Mouse (Mus musculus) forebrain, embryonic 10.5 days (tissue): ENCODE data around the gene Stard13. TPM values are rescaled to one million over a fixed set of nuclear protein-coding genes. Genes with fewer than 3 reads are reported as not detected.

Experiments
- DNase-seq: peaks from one replicate; pipeline ENCODE4 v3.0.0-alpha.2; 2017; ENCODE audit warnings: low spot score; ENCODE audit errors: extremely low spot score
- H3K27ac ChIP-seq: fragments of 300-500 bp; sonication (generic); 2 replicates; pipeline ENCODE4 v1.5.1; 2016; ENCODE audit warnings: mild to moderate bottlenecking
- H3K27me3 ChIP-seq: fragments of 300-500 bp; sonication (generic); 2 replicates; pipeline ENCODE4 v1.6.1; 2016; ENCODE audit warnings: mild to moderate bottlenecking; ENCODE audit not compliant: poor library complexity, severe bottlenecking
- H3K36me3 ChIP-seq: fragments of 300-500 bp; sonication (generic); replicated peaks from 2 replicates; pipeline ENCODE4 v1.6.1; 2016; ENCODE audit warnings: mild to moderate bottlenecking, moderate library complexity
- H3K4me1 ChIP-seq: fragments of 300-500 bp; sonication (generic); 2 replicates; pipeline ENCODE4 v1.6.1; 2016
- H3K4me3 ChIP-seq: fragments of 300-500 bp; sonication (generic); 2 replicates; pipeline ENCODE4 v1.5.1; 2016; ENCODE audit warnings: mild to moderate bottlenecking, moderate library complexity
- H3K9me3 ChIP-seq: fragments of 300-500 bp; sonication (generic); 2 replicates; pipeline ENCODE4 v1.6.1; 2016; ENCODE audit warnings: mild to moderate bottlenecking, moderate library complexity
- WGBS: fragments of 180-500 bp; shearing (Covaris S2); methylation state at CpG from one replicate; pipeline ENCODE4 v1.1.7; 2016; 5-methylcytosine and 5-hydroxymethylcytosine counted together
- polyA plus RNA-seq: library from polyadenylated mRNA; unstranded; fragments of >200 nt; fragmentation: Nextera tagmentation; extraction: Ambion mirVana; gene quantifications from 2 replicates; pipeline ENCODE4 v1.2.1, GENCODE M21; 2016

The Stard13 gene
- polyA plus RNA-seq, 1 experiment from 2014 or later = 3.7 TPM

DNA sequence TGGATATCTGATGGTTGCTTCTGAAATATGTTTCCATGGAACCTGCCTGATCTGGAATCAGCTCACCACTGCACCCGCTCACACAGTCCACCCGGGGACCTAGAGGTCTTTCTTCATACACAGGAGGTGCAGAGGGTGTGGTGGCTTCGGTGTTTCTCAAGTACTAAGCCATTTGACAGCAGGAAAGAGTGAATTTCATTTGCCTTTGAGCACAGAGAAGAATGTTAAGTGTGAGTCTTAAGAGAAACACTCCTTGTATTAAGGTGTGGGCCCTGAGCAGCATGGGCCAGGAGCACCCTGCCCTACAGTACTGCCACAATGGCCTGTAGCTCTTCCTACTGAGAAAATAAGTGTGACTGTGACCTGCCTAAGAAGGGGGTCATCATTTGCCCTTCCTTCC, 65.4 kb downstream of the Stard13 start:
- DNase-seq = no peak
- 92% methylated on average over 3 of the region's 3 CpGs for WGBS
- Histone ChIP-seq H3K4me3 (no peak overlapping the region), H3K4me1 (peaks cover 20% of the 10 kb centered on the region), H3K27me3 (no peaks in the 10 kb centered on the region), H3K27ac (no peak overlapping the region), H3K9me3 (no peaks in the 10 kb centered on the region), H3K36me3 (no peaks in the 10 kb centered on the region)

DNA sequence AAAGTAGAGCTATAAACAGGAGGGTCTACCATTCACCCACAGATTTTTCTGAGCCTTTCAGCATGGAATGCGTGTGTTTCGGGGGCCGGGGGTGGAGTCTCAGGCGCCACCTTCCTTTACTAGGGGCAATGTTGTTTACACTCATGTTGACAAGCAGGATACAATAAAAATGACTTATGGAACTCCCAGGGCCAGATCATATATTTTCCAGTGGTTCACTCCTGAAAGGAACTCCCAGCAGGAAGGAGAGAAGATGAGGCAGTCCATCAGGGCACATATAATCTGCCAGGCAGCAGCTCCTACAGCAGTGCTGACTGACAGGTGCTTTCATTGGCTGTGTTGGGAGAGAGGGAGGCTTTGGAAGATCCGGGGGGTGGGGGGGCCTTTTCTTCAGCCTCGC, 66.0 kb downstream of the Stard13 start:
- Histone ChIP-seq H3K9me3 (no peaks in the 10 kb centered on the region), H3K27ac (no peak overlapping the region), H3K36me3 (no peaks in the 10 kb centered on the region), H3K27me3 (no peaks in the 10 kb centered on the region), H3K4me3 (no peak overlapping the region), H3K4me1 (peaks cover 20% of the 10 kb centered on the region)
- 84% methylated on average over 6 of the region's 6 CpGs for WGBS
- DNase-seq = no peak

GRCm38 (mm10) chr5:151166266-151166665, 67.4 kb downstream of the Stard13 start:
- Histone ChIP-seq H3K27ac (no peak overlapping the region), H3K4me3 (no peak overlapping the region), H3K9me3 (no peaks in the 10 kb centered on the region), H3K4me1 (peaks cover 26% of the 10 kb centered on the region), H3K27me3 (no peaks in the 10 kb centered on the region), H3K36me3 (no peaks in the 10 kb centered on the region)
- WGBS = 86% methylated on average over 5 of the region's 5 CpGs
- no peak for DNase-seq

GRCm38 (mm10) chr5:151165381-151166016, 68.1 kb downstream of the Stard13 start:
- peaks cover 26% of the 10 kb centered on the region for H3K4me1 ChIP-seq
- DNase-seq = no peak
- WGBS = 91% methylated on average over 6 of the region's 6 CpGs
- H3K9me3 ChIP-seq = no peaks in the 10 kb centered on the region
- H3K36me3 ChIP-seq = no peaks in the 10 kb centered on the region
- H3K4me3 ChIP-seq = no peak overlapping the region
- H3K27ac ChIP-seq = no peak overlapping the region
- no peaks in the 10 kb centered on the region for H3K27me3 ChIP-seq

GRCm38 (mm10) chr5:151164815-151165214, 68.8 kb downstream of the Stard13 start:
- Histone ChIP-seq H3K4me1 (peaks cover 26% of the 10 kb centered on the region), H3K27ac (peak overlapping the region; percentile 62; the same call in 1 of the 2 replicates), H3K27me3 (no peaks in the 10 kb centered on the region), H3K9me3 (no peaks in the 10 kb centered on the region), H3K36me3 (no peaks in the 10 kb centered on the region), H3K4me3 (no peak overlapping the region)
- no peak for DNase-seq
- 73% methylated on average over 4 of the region's 4 CpGs for WGBS

- Histone ChIP-seq H3K9me3 (no peaks in the 10 kb centered on the region), H3K27ac (no peak overlapping the region), H3K27me3 (no peaks in the 10 kb centered on the region), H3K4me1 (peaks cover 26% of the 10 kb centered on the region), H3K36me3 (no peaks in the 10 kb centered on the region), H3K4me3 (no peak overlapping the region)
- 95% methylated on average over 3 of the region's 3 CpGs for WGBS
- DNase-seq = no peak
Observed at GRCm38 (mm10) chr5:151162642-151163041, 71.0 kb downstream of the Stard13 start.

DNA sequence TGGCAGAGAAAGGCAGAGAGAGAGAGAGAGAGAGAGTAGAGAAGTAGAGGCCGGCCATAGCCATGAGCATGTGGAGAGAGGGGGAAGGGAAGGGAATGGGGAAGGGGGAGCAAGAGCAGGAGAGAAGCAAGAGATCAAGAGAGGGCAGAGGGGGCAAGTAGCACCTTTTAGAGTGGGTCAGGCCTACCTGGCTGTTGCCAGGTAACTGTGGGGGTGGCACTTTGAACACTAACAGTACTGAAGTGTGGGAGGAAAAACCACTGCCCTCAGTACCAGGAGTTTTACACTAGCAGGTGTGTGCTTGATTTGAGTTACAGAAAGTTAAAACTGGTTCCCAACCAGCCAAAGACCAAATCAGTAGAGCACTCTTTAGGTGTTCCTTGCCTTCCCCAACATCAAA, 78.4 kb downstream of the Stard13 start:
- Histone ChIP-seq H3K4me1 (peaks cover 20% of the 10 kb centered on the region), H3K36me3 (no peaks in the 10 kb centered on the region), H3K27me3 (no peaks in the 10 kb centered on the region), H3K27ac (0 out of 2 replicates have a peak overlapping the region, but pooled peaks have one; percentile 30), H3K9me3 (no peaks in the 10 kb centered on the region), H3K4me3 (no peak overlapping the region)
- DNase-seq = no peak
- WGBS = 73% methylated on average over 1 of the region's 1 CpGs

- Histone ChIP-seq H3K27me3 (no peaks in the 10 kb centered on the region), H3K9me3 (no peaks in the 10 kb centered on the region), H3K4me1 (peaks cover 21% of the 10 kb centered on the region), H3K4me3 (no peak overlapping the region), H3K36me3 (no peaks in the 10 kb centered on the region), H3K27ac (0 out of 2 replicates have a peak overlapping the region, but pooled peaks have one; percentile 30)
- 48% methylated on average over 3 of the region's 3 CpGs for WGBS
- no peak for DNase-seq
Observed at GRCm38 (mm10) chr5:151154780-151155179, 78.9 kb downstream of the Stard13 start.

DNA sequence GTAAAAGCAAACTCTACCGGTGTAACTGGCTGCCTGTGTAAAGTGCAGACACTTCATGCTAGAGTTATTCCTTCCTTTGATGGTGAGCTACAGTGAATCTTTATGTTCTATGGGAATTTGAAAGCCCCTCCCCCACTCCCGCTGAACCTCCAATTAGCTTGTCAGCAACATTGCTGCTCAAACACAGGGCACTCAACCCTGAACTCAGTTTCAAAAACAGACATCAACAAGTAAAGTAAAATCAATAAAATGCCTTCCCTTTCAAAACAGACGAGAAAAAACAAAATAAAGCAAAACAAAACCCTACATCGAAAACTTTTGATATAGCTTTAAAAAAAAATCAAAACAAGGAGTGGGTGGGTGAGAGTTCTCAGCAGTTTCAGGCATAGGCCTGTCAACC, 79.6 kb downstream of the Stard13 start:
- no peaks in the 10 kb centered on the region for H3K36me3 ChIP-seq
- H3K4me1 ChIP-seq = peaks cover 28% of the 10 kb centered on the region
- WGBS = 84% methylated on average over 4 of the region's 4 CpGs
- no peaks in the 10 kb centered on the region for H3K9me3 ChIP-seq
- H3K4me3 ChIP-seq = no peak overlapping the region
- no peaks in the 10 kb centered on the region for H3K27me3 ChIP-seq
- H3K27ac ChIP-seq = no peak overlapping the region
- DNase-seq = no peak

GRCm38 (mm10) chr5:151151549-151151948, 82.1 kb downstream of the Stard13 start:
- Histone ChIP-seq H3K4me1 (peaks cover 29% of the 10 kb centered on the region), H3K27ac (no peak overlapping the region), H3K27me3 (no peaks in the 10 kb centered on the region), H3K4me3 (no peak overlapping the region), H3K36me3 (no peaks in the 10 kb centered on the region), H3K9me3 (no peaks in the 10 kb centered on the region)
- DNase-seq = no peak
- 93% methylated on average over 9 of the region's 9 CpGs for WGBS

- Histone ChIP-seq H3K36me3 (no peaks in the 10 kb centered on the region), H3K4me3 (no peak overlapping the region), H3K4me1 (peaks cover 20% of the 10 kb centered on the region), H3K27ac (no peak overlapping the region), H3K9me3 (no peaks in the 10 kb centered on the region), H3K27me3 (no peaks in the 10 kb centered on the region)
- 66% methylated on average over 8 of the region's 8 CpGs for WGBS
- no peak for DNase-seq
Observed at GRCm38 (mm10) chr5:151149509-151149908, 84.1 kb downstream of the Stard13 start.

DNA sequence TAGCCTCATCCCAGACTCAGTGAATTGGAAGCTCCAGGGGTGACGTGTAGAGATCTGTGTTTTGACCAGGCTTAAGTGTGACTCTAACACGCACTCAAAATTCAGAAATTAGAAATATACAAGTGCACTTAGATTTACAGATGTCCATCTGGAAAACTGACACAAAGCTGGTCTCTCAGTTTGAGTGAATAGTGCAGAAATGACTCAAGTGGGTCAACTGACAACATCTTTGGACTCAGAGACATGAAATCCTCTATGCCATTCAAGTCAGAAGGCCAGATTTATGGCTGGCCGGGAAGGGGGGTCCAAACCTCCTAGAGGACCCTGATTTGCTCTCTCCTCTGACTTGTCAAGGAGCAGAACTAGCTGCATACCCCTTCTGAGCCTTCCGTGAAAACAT, 85.6 kb downstream of the Stard13 start:
- H3K36me3 ChIP-seq = no peaks in the 10 kb centered on the region
- 91% methylated on average over 4 of the region's 4 CpGs for WGBS
- H3K9me3 ChIP-seq = no peaks in the 10 kb centered on the region
- no peak overlapping the region for H3K27ac ChIP-seq
- DNase-seq = no peak
- peaks cover 21% of the 10 kb centered on the region for H3K4me1 ChIP-seq
- no peaks in the 10 kb centered on the region for H3K27me3 ChIP-seq
- H3K4me3 ChIP-seq = no peak overlapping the region

DNA sequence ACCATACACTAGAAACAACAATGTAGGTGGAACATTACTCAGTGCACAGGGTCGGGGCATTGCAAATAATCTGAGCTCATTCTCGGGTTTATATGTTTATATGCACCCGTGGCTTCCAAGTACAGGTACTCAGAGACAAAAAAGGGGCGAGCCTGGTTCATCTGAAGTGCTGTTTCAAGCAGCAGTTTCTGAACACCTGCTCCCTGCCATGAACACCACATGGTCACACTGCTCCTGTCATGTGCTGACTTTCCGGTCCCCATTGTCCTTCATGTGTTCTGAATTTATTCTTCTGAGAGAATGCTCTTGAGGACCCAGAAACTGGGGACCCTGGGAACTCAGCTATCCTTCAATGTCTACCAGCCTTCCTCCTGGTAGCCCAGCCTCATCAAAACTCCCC, 87.8 kb downstream of the Stard13 start:
- Histone ChIP-seq H3K9me3 (no peaks in the 10 kb centered on the region), H3K4me3 (no peak overlapping the region), H3K27ac (no peak overlapping the region), H3K36me3 (no peaks in the 10 kb centered on the region), H3K4me1 (peaks cover 38% of the 10 kb centered on the region), H3K27me3 (no peaks in the 10 kb centered on the region)
- no peak for DNase-seq
- 90% methylated on average over 5 of the region's 5 CpGs for WGBS

DNA sequence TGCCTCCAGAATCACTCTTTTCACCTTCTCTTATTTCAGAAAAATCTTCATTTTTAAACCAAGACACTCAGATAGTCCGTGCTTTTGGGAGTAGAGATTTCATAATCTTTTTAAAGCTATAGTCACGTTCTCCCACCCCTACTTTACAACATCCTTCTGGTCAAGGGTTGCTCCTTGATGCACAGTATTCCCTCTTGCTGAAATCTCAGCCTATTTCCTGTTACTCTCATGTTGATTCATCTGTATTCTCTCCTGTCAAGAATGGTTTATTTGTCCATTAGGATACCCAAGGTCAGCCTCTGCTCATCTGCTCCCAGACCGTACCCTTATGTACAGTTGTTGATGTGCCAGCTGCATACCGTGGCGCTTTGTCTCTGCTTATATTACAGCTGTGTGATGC, 89.7 kb downstream of the Stard13 start:
- no peak overlapping the region for H3K4me3 ChIP-seq
- WGBS = 83% methylated on average over 5 of the region's 5 CpGs
- peaks cover 29% of the 10 kb centered on the region for H3K4me1 ChIP-seq
- no peaks in the 10 kb centered on the region for H3K9me3 ChIP-seq
- no peak for DNase-seq
- no peaks in the 10 kb centered on the region for H3K36me3 ChIP-seq
- H3K27me3 ChIP-seq = no peaks in the 10 kb centered on the region
- H3K27ac ChIP-seq = peak overlapping the region; percentile 86
